Mouse (Mus musculus) stomach, embryonic 16.5 days (tissue): Measurements from ENCODE around the gene Slc30a4. TPM values are rescaled to one million over a fixed set of nuclear protein-coding genes. Genes with fewer than 3 reads are reported as not detected.
A peak's percentile ranks its signal among the peaks of the same experiment; 100 is the strongest.

Source experiments
- ATAC-seq: fragments of 200-750 bp; cut with Nextera tagmentation; 2 replicates; pipeline ENCODE4 v1.8.0; 2017; ENCODE audit warnings: moderate number of reproducible peaks, moderate TSS enrichment; ENCODE audit not compliant: insufficient read depth, low FRiP score
- H3K27ac ChIP-seq: fragments of 300-500 bp; sonication (generic); 2 replicates; pipeline ENCODE4 v1.5.1; 2014; ENCODE audit warnings: low read length
- H3K27me3 ChIP-seq: fragments of 300-500 bp; sonication (generic); 2 replicates; pipeline ENCODE4 v1.6.1; 2014; ENCODE audit warnings: low read length, control low read depth, mixed read lengths; ENCODE audit not compliant: control insufficient read depth, insufficient read depth
- H3K36me3 ChIP-seq: fragments of 300-500 bp; sonication (generic); 2 replicates; pipeline ENCODE4 v1.6.1; 2014; ENCODE audit warnings: low read length; ENCODE audit not compliant: control insufficient read depth, insufficient read depth
- H3K4me1 ChIP-seq: fragments of 300-500 bp; sonication (generic); 2 replicates; pipeline ENCODE4 v1.6.1; 2014; ENCODE audit warnings: low read length, control low read depth, mixed read lengths; ENCODE audit not compliant: control insufficient read depth, insufficient read depth
- H3K4me2 ChIP-seq: fragments of 300-500 bp; sonication (generic); 2 replicates; pipeline ENCODE4 v1.6.1; 2014; ENCODE audit warnings: low read depth, low read length, mixed read lengths
- H3K4me3 ChIP-seq: fragments of 300-500 bp; sonication (generic); replicated peaks from 2 replicates; pipeline ENCODE4 v1.5.1; 2014; ENCODE audit warnings: mild to moderate bottlenecking, low read length
- H3K9ac ChIP-seq: fragments of 300-500 bp; sonication (generic); 2 replicates; pipeline ENCODE4 v1.6.1; 2014; ENCODE audit warnings: low read length
- H3K9me3 ChIP-seq: fragments of 300-500 bp; sonication (generic); replicated peaks from 2 replicates; pipeline ENCODE4 v1.6.1; 2016; ENCODE audit warnings: low read length, control low read depth; ENCODE audit not compliant: control insufficient read depth
- WGBS: fragments of 180-500 bp; shearing (Covaris S2); extraction: QIAGEN DNeasy Blood & Tissue Kit; methylation state at CpG from one replicate; pipeline ENCODE4 v1.1.7; 2014; 5-methylcytosine and 5-hydroxymethylcytosine counted together
- polyA plus RNA-seq: library from polyadenylated mRNA; unstranded; fragments of >200 nt; fragmentation: Nextera tagmentation; extraction: Ambion mirVana; gene quantifications from 2 replicates; pipeline ENCODE4 v1.2.1, GENCODE M21; 2015

Gene Slc30a4
- 9.1 and 9.5 TPM in 2 replicates for polyA plus RNA-seq

DNA sequence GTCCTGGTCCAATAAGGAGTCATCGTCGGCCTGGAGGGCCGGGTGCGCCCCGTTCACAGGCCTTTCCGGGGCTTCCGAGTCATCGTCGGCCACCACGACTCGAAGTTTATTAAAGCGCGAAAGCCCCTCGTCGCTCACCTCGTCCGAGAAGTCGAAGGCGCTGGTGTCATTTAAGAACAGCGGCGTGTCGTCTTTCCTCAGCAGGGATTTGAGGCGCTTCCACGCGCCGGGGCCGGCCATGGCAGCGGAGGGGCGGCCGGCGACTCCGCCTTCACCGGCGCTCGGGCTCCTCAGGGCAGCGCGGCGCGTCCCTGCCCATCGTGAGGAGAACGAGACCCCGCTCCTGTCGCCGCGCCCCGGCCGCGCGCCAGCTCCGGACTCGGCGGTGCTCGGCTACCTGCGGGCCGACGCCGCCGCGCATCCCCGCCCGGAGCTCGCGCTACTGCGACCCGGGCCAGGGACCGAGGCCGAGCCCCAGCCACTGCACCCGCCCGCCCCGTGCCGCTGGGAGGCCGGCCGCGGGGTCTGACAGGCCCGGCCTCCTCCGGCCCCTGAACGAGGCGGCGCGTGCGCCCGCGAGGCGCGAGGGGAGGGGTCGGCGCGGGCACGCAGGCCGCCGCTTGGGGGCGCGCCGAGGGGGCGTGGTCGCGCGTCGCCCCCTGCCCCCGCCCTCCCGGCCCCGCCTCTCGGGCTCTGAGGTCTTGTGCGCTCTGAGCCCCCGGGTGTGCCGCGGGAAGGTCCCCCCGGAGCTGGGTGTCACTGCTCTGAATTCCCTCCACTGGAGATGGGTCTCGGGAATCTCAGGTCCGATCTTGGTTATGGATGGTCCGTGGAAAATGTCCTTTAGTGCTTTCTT lies at the start of gene Slc30a4:
Gene Slc30a4, minus strand, starts transcription at position 483 of the 856 bp plus-strand sequence.
- Histone ChIP-seq H3K9me3 (no peaks in the 10 kb centered on the region), H3K27ac (peak within 1 kb of the TSS; percentile 60), H3K4me1 (peaks cover 10% of the 10 kb centered on the region), H3K4me2 (peak within 1 kb of the TSS; percentile 88), H3K36me3 (no peaks in the 10 kb centered on the region), H3K9ac (peak within 1 kb of the TSS; percentile 89), H3K27me3 (no peaks in the 10 kb centered on the region), H3K4me3 (peak within 1 kb of the TSS; percentile 68)
- ATAC-seq = peak; percentile 98
- under 1% methylated on average over 82 of the region's 111 CpGs for WGBS

GRCm38 (mm10) chr2:122746461-122746860 lies 44.0 kb upstream of the Slc30a4 start:
- Histone ChIP-seq H3K4me1 (no peaks in the 10 kb centered on the region), H3K9me3 (no peaks in the 10 kb centered on the region), H3K4me2 (0 out of 2 replicates have a peak overlapping the region, but pooled peaks have one; percentile 3), H3K9ac (no peak overlapping the region), H3K27ac (peak overlapping the region; percentile 55), H3K4me3 (no peak overlapping the region), H3K27me3 (no peaks in the 10 kb centered on the region), H3K36me3 (no peaks in the 10 kb centered on the region)
- no peak for ATAC-seq
- 86% methylated on average over 9 of the region's 9 CpGs for WGBS

DNA sequence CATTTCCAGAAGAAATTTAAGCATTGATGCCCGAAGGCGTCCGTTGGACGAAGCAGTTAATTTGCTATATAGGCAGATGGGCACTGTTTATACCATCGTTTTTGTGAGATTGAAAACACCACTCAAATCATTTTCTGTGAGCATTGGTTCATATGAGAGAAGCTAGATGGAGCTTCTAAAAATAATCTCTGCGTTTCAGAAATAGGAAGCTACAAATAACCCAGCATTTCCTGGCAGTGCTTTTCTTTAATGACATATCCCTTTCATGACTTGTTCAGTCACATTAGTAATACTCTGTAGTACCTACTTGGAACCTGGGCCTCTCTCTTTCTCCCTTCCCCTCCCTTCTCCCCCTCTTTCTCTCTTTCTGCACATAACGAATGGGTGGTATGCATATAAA lies 36.6 kb upstream of the Slc30a4 start:
- Histone ChIP-seq H3K4me3 (peak overlapping the region; percentile 97), H3K27me3 (0 out of 2 replicates have a peak, but pooled peaks cover 8% of the 10 kb centered on the region), H3K9ac (peak overlapping the region; percentile 98), H3K36me3 (no peaks in the 10 kb centered on the region), H3K4me1 (no peaks in the 10 kb centered on the region; the same call in 1 of the 2 replicates), H3K9me3 (no peaks in the 10 kb centered on the region), H3K27ac (peak overlapping the region; percentile 95; the same call in 1 of the 2 replicates), H3K4me2 (peak overlapping the region; percentile 81)
- ATAC-seq = no peak
- WGBS = 19% methylated on average over 7 of the region's 7 CpGs

GRCm38 (mm10) chr2:122737894-122738830 lies 35.7 kb upstream of the Slc30a4 start, which contains the start of gene Bloc1s6:
Gene Bloc1s6 (plus strand): TSS chr2:122738503.
- ATAC-seq = peak; percentile 95
- Histone ChIP-seq H3K9ac (peak within 1 kb of the TSS; percentile 98), H3K27ac (peak within 1 kb of the TSS; percentile 95), H3K4me3 (peak within 1 kb of the TSS; percentile 97), H3K36me3 (no peaks in the 10 kb centered on the region), H3K27me3 (0 out of 2 replicates have a peak, but pooled peaks cover 8% of the 10 kb centered on the region), H3K4me2 (peak within 1 kb of the TSS; percentile 81), H3K9me3 (no peaks in the 10 kb centered on the region), H3K4me1 (no peaks in the 10 kb centered on the region; the same call in 1 of the 2 replicates)
- under 1% methylated on average over 54 of the region's 59 CpGs for WGBS

DNA sequence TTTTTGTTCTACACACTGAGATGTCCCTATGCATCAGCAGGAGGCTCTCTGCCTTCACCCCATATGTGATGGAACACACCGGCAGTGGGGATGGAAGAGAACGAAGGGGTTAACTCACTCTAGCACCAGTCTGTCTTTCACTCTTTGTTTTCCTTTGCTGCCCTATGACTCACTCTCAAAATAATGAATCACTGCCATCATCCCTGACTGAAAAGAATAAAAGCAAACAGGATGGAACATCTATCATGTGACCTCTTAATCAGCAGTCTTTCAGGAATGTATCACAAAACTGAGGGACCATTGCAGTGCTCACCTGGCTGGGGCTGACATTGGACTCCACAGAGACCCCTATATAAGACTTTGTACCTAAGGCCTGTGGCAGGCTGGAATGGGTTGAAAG lies 29.0 kb upstream of the Slc30a4 start:
- H3K36me3 ChIP-seq = no peaks in the 10 kb centered on the region
- 0 out of 2 replicates have a peak, but pooled peaks cover 8% of the 10 kb centered on the region for H3K27me3 ChIP-seq
- no peak for ATAC-seq
- H3K9ac ChIP-seq = no peak overlapping the region
- H3K4me3 ChIP-seq = no peak overlapping the region
- no peaks in the 10 kb centered on the region for H3K4me1 ChIP-seq
- no peak overlapping the region for H3K4me2 ChIP-seq
- H3K27ac ChIP-seq = no peak overlapping the region
- H3K9me3 ChIP-seq = no peaks in the 10 kb centered on the region
- 58% methylated on average over 2 of the region's 2 CpGs for WGBS

GRCm38 (mm10) chr2:122725604-122726003 lies 23.1 kb upstream of the Slc30a4 start:
- H3K4me3 ChIP-seq = no peak overlapping the region
- no peak overlapping the region for H3K27ac ChIP-seq
- no peak for ATAC-seq
- 55% methylated on average over 10 of the region's 10 CpGs for WGBS
- H3K36me3 ChIP-seq = no peaks in the 10 kb centered on the region
- no peak overlapping the region for H3K4me2 ChIP-seq
- no peak overlapping the region for H3K9ac ChIP-seq
- no peaks in the 10 kb centered on the region for H3K27me3 ChIP-seq
- no peaks in the 10 kb centered on the region for H3K9me3 ChIP-seq
- no peaks in the 10 kb centered on the region for H3K4me1 ChIP-seq

- Histone ChIP-seq H3K27me3 (no peaks in the 10 kb centered on the region), H3K4me3 (no peak overlapping the region), H3K9me3 (no peaks in the 10 kb centered on the region), H3K9ac (no peak overlapping the region), H3K27ac (no peak overlapping the region), H3K4me2 (no peak overlapping the region), H3K4me1 (no peaks in the 10 kb centered on the region), H3K36me3 (no peaks in the 10 kb centered on the region)
- WGBS = 63% methylated on average over 3 of the region's 3 CpGs
- no peak for ATAC-seq
These were observed 18.1 kb upstream of the Slc30a4 start for GRCm38 (mm10) chr2:122720564-122720963.

- Histone ChIP-seq H3K9ac (no peak overlapping the region), H3K36me3 (no peaks in the 10 kb centered on the region), H3K4me3 (no peak overlapping the region), H3K4me2 (no peak overlapping the region), H3K9me3 (no peaks in the 10 kb centered on the region), H3K27me3 (no peaks in the 10 kb centered on the region), H3K4me1 (no peaks in the 10 kb centered on the region), H3K27ac (no peak overlapping the region)
- WGBS = 61% methylated on average over 1 of the region's 1 CpGs
- ATAC-seq = no peak
These were observed 16.8 kb upstream of the Slc30a4 start for GRCm38 (mm10) chr2:122719232-122719631.
